Mouse (Mus musculus) thymus, postnatal 25 days (tissue): ENCODE results near the gene Def8.

Source experiments
- DNase-seq: peaks from one replicate; pipeline ENCODE4 v3.0.0; 2022

The Def8 gene

GRCm38 (mm10) chr8:123423441-123423840 lies at the start of gene Def8:
TSS of gene Def8 (plus strand) at chr8:123423527.
- no peak for DNase-seq

GRCm38 (mm10) chr8:123374239-123374578 lies 49.1 kb upstream of the Def8 start:
- peak; percentile 95 for DNase-seq

GRCm38 (mm10) chr8:123375701-123376100 lies 47.6 kb upstream of the Def8 start:
- no peak for DNase-seq

- DNase-seq: no peak
Measured at GRCm38 (mm10) chr8:123376106-123376505, 47.2 kb upstream of the Def8 start.

GRCm38 (mm10) chr8:123381711-123382110 lies 41.6 kb upstream of the Def8 start:
- DNase-seq: no peak

- DNase-seq: no peak
Measured at GRCm38 (mm10) chr8:123382516-123382915, 40.8 kb upstream of the Def8 start.

GRCm38 (mm10) chr8:123384883-123385540 lies 38.3 kb upstream of the Def8 start:
- DNase-seq: peak; percentile 54

- DNase-seq: no peak
Measured at GRCm38 (mm10) chr8:123387041-123387440, 36.3 kb upstream of the Def8 start.

GRCm38 (mm10) chr8:123387801-123388200 lies 35.5 kb upstream of the Def8 start:
- DNase-seq: no peak

- DNase-seq: no peak
Measured at GRCm38 (mm10) chr8:123389026-123389425, 34.3 kb upstream of the Def8 start.

- DNase-seq: no peak
Measured at GRCm38 (mm10) chr8:123398308-123398707, 25.0 kb upstream of the Def8 start.

- DNase-seq: no peak
Measured at GRCm38 (mm10) chr8:123401936-123402335, 21.4 kb upstream of the Def8 start.

GRCm38 (mm10) chr8:123402730-123403326 lies 20.5 kb upstream of the Def8 start:
- no peak for DNase-seq

GRCm38 (mm10) chr8:123404521-123404920 lies 18.8 kb upstream of the Def8 start:
- peak; percentile 80 for DNase-seq

- peak; percentile 82 for DNase-seq
Measured at GRCm38 (mm10) chr8:123406786-123407185, 16.5 kb upstream of the Def8 start, which contains the start of gene Mc1r. TSS of gene Mc1r (plus strand) at chr8:123407107.

GRCm38 (mm10) chr8:123407612-123408011 lies 15.7 kb upstream of the Def8 start:
- no peak for DNase-seq

- no peak for DNase-seq
Measured at GRCm38 (mm10) chr8:123408586-123409544, 14.5 kb upstream of the Def8 start.

- no peak for DNase-seq
Measured at GRCm38 (mm10) chr8:123410049-123410587, 13.2 kb upstream of the Def8 start.

- no peak for DNase-seq
Measured at GRCm38 (mm10) chr8:123410788-123411187, 12.5 kb upstream of the Def8 start.

- DNase-seq: no peak
Measured at GRCm38 (mm10) chr8:123411246-123411645, 12.1 kb upstream of the Def8 start, which contains the start of gene Tubb3. TSS of gene Tubb3 (plus strand) at chr8:123411424.

- DNase-seq: no peak
Measured at GRCm38 (mm10) chr8:123411781-123412327, 11.5 kb upstream of the Def8 start.

- DNase-seq: no peak
Measured at GRCm38 (mm10) chr8:123412560-123413170, 10.7 kb upstream of the Def8 start.
